Mouse (Mus musculus) adipocyte (in vitro differentiated cells): ENCODE results near the gene Pds5a.

Experiments used
- DNase-seq: peaks from one replicate; pipeline ENCODE4 v3.0.0-alpha.2; 2016; ENCODE audit warnings: low spot score

The Pds5a gene

GRCm38 (mm10) chr5:65574876-65575275 is 123.2 kb downstream of the Pds5a start:
- peak; percentile 49 for DNase-seq

GRCm38 (mm10) chr5:65565486-65565885 is 132.6 kb downstream of the Pds5a start:
- no peak for DNase-seq

- no peak for DNase-seq
Measured at GRCm38 (mm10) chr5:65561125-65561893, 136.8 kb downstream of the Pds5a start.

GRCm38 (mm10) chr5:65557109-65557508 is 141.0 kb downstream of the Pds5a start:
- DNase-seq: no peak
